Mouse (Mus musculus) midbrain, embryonic 14.5 days (tissue): ENCODE measurements around the gene Zfp84. TPM values are rescaled to one million over a fixed set of nuclear protein-coding genes. Genes with fewer than 3 reads are reported as not detected.

Experiments
- ATAC-seq: fragments of 200-750 bp; cut with Nextera tagmentation; 2 replicates; pipeline ENCODE4 v1.8.0; 2017; ENCODE audit warnings: moderate number of reproducible peaks, moderate library complexity; ENCODE audit not compliant: low FRiP score, low TSS enrichment
- DNase-seq: peaks from one replicate; pipeline ENCODE4 v3.0.0-alpha.2; 2015
- H3K27ac ChIP-seq: fragments of 300-500 bp; sonication (generic); replicated peaks from 2 replicates; pipeline ENCODE4 v1.5.1; 2014; ENCODE audit warnings: mild to moderate bottlenecking, low read depth, low read length, moderate library complexity
- H3K27me3 ChIP-seq: fragments of 300-500 bp; sonication (generic); 2 replicates; pipeline ENCODE4 v1.6.1; 2014; ENCODE audit warnings: low read length, control low read depth, mixed read lengths; ENCODE audit not compliant: control insufficient read depth, insufficient read depth
- H3K36me3 ChIP-seq: fragments of 300-500 bp; sonication (generic); 2 replicates; pipeline ENCODE4 v1.6.1; 2014; ENCODE audit warnings: low read length, control low read depth; ENCODE audit not compliant: control insufficient read depth, insufficient read depth
- H3K4me1 ChIP-seq: fragments of 300-500 bp; sonication (generic); 2 replicates; pipeline ENCODE4 v1.6.1; 2014; ENCODE audit warnings: mild to moderate bottlenecking, antibody characterized with exemption, low read length, control low read depth; ENCODE audit not compliant: control insufficient read depth, insufficient read depth
- H3K4me2 ChIP-seq: fragments of 300-500 bp; sonication (generic); 2 replicates; pipeline ENCODE4 v1.6.1; 2014; ENCODE audit warnings: mild to moderate bottlenecking, low read length, moderate library complexity
- H3K4me3 ChIP-seq: fragments of 300-500 bp; sonication (generic); replicated peaks from 2 replicates; pipeline ENCODE4 v1.5.1; 2014; ENCODE audit warnings: low read depth, low read length
- H3K9ac ChIP-seq: fragments of 300-500 bp; sonication (generic); replicated peaks from 2 replicates; pipeline ENCODE4 v1.6.1; 2014; ENCODE audit warnings: mild to moderate bottlenecking, low read length, moderate library complexity
- H3K9me3 ChIP-seq: fragments of 300-500 bp; sonication (generic); 2 replicates; pipeline ENCODE4 v1.6.1; 2016; ENCODE audit warnings: low read length, control low read depth, mixed read lengths; ENCODE audit not compliant: control insufficient read depth
- WGBS: fragments of 180-500 bp; shearing (Covaris S2); extraction: QIAGEN DNeasy Blood & Tissue Kit; methylation state at CpG from one replicate; pipeline ENCODE4 v1.1.7; 2014; 5-methylcytosine and 5-hydroxymethylcytosine counted together
- polyA plus RNA-seq: library from polyadenylated mRNA; unstranded; fragments of >200 nt; fragmentation: Nextera tagmentation; extraction: Ambion mirVana; gene quantifications from 2 replicates; pipeline ENCODE4 v1.2.1, GENCODE M21; 2014

Zfp84 gene
- polyA plus RNA-seq, 1 experiment from 2014 or later = 21.0 TPM

DNA sequence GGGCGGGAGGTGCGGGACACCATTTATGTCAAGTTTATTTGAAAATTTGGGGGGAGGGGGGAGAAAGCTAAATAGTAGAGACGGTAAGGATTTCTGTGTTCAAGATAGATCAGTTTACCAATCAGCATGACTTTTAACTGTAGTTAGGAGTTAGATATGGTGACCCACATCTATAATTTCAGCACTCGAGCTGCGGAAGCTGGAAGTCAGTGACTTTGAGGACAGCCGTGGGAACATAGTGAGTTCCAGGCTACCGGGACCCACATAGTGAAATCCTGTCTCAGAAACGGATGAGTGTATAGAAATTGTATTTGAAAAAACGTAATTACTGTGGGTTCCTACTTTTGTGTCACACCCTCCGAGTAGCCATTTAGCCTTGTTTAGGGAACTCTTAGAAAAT is 628 bp downstream of the Zfp84 start:
- Histone ChIP-seq H3K4me1 (peaks cover 10% of the 10 kb centered on the region), H3K9ac (peak overlapping the region; percentile 55), H3K27ac (no peak overlapping the region), H3K4me3 (peak overlapping the region; percentile 63), H3K27me3 (no peaks in the 10 kb centered on the region), H3K4me2 (peak overlapping the region; percentile 58), H3K9me3 (no peaks in the 10 kb centered on the region), H3K36me3 (peaks cover 20% of the 10 kb centered on the region)
- DNase-seq (no peak), ATAC-seq (no peak)
- WGBS = 7% methylated on average over 10 of the region's 10 CpGs

DNA sequence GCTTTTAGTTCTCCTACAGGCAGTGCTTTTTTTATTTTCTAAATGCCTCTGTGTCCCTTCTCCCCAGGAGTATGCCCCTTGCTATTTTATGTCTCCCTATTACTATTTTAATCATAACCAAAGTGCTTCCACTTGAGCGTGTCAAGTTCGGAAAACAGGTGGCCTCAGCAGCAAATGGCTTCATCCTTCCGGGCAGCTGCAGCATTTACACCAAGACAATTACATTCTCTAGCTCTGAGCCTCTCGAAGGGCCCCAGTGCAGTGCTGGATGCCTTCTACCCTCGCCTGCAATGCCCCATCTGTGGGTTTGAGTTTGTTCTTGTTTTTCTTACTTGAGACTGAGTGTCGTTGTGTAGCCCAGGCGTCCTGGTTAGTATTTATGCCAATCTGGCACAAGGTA is 5.2 kb downstream of the Zfp84 start:
- DNase-seq (no peak), ATAC-seq (no peak)
- Histone ChIP-seq H3K9ac (no peak overlapping the region), H3K27ac (no peak overlapping the region), H3K4me1 (peaks cover 7% of the 10 kb centered on the region), H3K4me2 (no peak overlapping the region), H3K4me3 (no peak overlapping the region), H3K9me3 (no peaks in the 10 kb centered on the region), H3K27me3 (no peaks in the 10 kb centered on the region), H3K36me3 (peaks cover 64% of the 10 kb centered on the region)
- WGBS = 92% methylated on average over 7 of the region's 7 CpGs

DNA sequence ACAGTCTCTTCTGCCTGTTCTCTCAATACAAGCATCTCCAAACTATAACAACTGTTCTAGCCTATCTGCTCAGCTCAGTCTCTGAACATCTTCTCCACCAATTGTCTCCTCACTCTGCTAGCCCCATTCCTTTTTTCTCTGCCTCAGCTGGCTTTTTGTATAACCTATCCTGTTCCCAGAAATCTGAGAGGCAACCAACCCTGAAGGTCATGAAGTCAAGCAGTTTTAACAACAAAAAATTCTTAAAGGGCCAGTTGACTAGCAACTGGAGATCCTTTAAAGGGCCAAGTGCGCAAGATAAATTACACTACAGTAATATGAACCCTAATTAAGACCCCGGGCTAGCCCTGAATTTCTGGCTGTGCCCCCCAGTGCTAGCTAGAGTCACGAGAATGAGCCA is 6.0 kb downstream of the Zfp84 start:
- H3K4me1 ChIP-seq = peaks cover 3% of the 10 kb centered on the region
- no peak for DNase-seq
- ATAC-seq = no peak
- no peak overlapping the region for H3K4me3 ChIP-seq
- peaks cover 71% of the 10 kb centered on the region for H3K36me3 ChIP-seq
- no peaks in the 10 kb centered on the region for H3K27me3 ChIP-seq
- H3K9me3 ChIP-seq = no peaks in the 10 kb centered on the region
- H3K27ac ChIP-seq = no peak overlapping the region
- WGBS = 92% methylated on average over 3 of the region's 3 CpGs
- H3K9ac ChIP-seq = no peak overlapping the region
- H3K4me2 ChIP-seq = no peak overlapping the region

DNA sequence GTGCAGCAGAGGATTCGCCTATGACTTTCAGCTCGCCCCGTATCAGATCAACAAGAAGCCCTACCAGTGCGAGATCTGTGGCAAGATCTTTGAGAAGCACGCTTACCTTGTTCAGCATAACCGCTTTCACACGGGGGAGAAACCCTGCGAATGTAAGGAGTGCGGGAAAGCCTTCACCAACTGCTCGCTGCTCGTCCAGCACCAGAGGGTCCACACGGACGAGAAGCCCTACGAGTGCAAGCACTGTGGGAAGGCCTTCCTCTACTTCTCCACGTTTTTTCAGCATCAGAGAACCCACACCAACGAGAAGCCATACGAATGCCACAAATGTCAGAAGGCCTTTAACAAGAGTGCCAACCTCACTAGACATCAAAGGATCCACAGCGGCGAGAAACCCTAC is 8.2 kb downstream of the Zfp84 start:
- Histone ChIP-seq H3K27ac (no peak overlapping the region), H3K4me1 (no peaks in the 10 kb centered on the region), H3K9me3 (no peaks in the 10 kb centered on the region), H3K36me3 (peaks cover 79% of the 10 kb centered on the region), H3K4me2 (no peak overlapping the region), H3K9ac (no peak overlapping the region), H3K27me3 (no peaks in the 10 kb centered on the region), H3K4me3 (no peak overlapping the region)
- ATAC-seq = no peak
- 97% methylated on average over 19 of the region's 19 CpGs for WGBS
- DNase-seq = no peak

DNA sequence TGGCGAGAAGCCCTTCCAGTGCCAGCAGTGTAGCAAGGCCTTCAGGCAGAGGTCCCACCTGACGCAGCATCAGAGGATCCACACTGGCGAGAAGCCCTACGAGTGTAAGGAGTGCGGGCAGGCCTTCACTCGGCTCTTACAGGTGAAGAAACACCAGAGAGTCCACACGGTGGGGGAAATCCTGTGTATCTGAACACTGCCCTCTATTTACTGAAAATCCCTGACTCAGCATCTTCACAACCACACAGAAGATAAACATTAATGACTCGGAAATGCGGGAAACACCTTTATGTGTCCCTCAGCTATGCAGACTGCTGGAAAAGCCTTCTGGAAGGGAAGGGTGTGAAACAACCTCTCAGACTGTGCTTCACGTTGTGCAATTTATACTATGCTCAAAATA is 9.0 kb downstream of the Zfp84 start:
- H3K27ac ChIP-seq = no peak overlapping the region
- no peak overlapping the region for H3K4me2 ChIP-seq
- DNase-seq (no peak), ATAC-seq (no peak)
- no peak overlapping the region for H3K4me3 ChIP-seq
- WGBS = 95% methylated on average over 10 of the region's 10 CpGs
- H3K27me3 ChIP-seq = no peaks in the 10 kb centered on the region
- no peaks in the 10 kb centered on the region for H3K9me3 ChIP-seq
- H3K9ac ChIP-seq = no peak overlapping the region
- H3K4me1 ChIP-seq = no peaks in the 10 kb centered on the region
- H3K36me3 ChIP-seq = peaks cover 73% of the 10 kb centered on the region

DNA sequence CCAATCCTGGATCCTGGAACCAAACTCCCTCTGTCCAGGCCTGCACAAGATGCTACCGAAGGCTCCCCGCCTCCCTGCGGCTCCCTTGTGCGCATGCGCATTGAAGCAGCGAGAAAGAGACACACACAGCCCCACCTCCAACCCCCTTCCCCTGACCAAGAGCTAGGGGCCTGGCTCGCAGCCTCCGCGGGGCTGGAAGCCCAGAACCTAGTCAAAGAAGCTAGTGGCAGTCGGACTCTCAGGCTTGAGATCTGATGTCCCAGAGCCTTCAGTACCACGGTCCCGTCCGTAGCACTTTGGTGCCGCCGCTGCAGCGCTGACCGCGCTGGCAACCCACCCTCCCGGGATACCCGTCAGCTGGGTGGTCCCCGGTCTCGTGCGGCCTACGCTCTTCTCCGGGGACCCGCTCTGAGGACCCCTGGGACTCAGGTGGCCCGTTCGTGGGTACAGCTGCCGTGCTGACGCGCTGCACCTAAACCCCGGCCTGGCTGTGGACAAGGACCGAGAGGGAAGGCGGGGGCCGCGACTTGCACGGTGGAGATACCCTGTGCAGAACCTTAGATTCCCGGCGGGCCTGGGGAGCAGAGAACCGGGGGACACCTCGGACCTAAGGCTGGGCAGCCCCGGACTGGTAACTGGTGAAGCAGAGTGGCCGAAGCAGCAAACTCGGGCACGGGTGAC is 15.7 kb downstream of the Zfp84 start, which contains the start of gene Zfp30:
TSS of gene Zfp30 (plus strand) at position 128 of the 681 bp plus-strand sequence.
- H3K9me3 ChIP-seq = no peaks in the 10 kb centered on the region; the same call in 1 of the 2 replicates
- ATAC-seq = peak; percentile 97
- peak within 1 kb of the TSS; percentile 71 for H3K4me2 ChIP-seq
- peak within 1 kb of the TSS; percentile 80 for H3K9ac ChIP-seq
- no peaks in the 10 kb centered on the region for H3K27me3 ChIP-seq
- peak within 1 kb of the TSS; percentile 92 for H3K27ac ChIP-seq
- peaks cover 22% of the 10 kb centered on the region for H3K36me3 ChIP-seq
- H3K4me1 ChIP-seq = peaks cover 20% of the 10 kb centered on the region; the same call in 1 of the 2 replicates
- WGBS = under 1% methylated on average over 45 of the region's 45 CpGs
- peak within 1 kb of the TSS; percentile 78 for H3K4me3 ChIP-seq
- peak; percentile 96 for DNase-seq

DNA sequence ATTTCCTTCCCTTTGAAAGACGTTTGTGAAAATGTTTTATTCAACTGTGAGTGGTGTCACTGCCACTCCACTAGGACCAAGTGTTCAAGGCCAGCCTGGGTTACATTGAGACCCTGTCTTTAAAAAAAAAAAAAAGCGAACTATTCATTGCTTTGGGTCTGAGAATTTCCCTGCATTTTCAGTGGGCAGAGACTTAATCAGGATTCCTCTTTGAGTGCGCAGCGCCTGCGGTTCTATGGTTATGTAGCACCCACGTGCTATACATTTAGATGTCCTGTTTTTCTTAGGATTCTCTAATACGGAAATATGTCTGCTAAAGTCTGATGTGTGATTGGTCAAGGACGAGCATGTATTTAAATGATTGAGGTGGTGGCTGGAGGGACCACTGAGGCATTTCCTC is 16.7 kb downstream of the Zfp84 start:
- Histone ChIP-seq H3K4me1 (peaks cover 20% of the 10 kb centered on the region; the same call in 1 of the 2 replicates), H3K36me3 (peaks cover 25% of the 10 kb centered on the region), H3K4me2 (peak overlapping the region; percentile 71), H3K27ac (no peak overlapping the region), H3K4me3 (peak overlapping the region; percentile 78), H3K9ac (peak overlapping the region; percentile 50), H3K9me3 (no peaks in the 10 kb centered on the region; the same call in 1 of the 2 replicates), H3K27me3 (no peaks in the 10 kb centered on the region)
- 41% methylated on average over 8 of the region's 8 CpGs for WGBS
- no peak for ATAC-seq
- DNase-seq = peak; percentile 43

DNA sequence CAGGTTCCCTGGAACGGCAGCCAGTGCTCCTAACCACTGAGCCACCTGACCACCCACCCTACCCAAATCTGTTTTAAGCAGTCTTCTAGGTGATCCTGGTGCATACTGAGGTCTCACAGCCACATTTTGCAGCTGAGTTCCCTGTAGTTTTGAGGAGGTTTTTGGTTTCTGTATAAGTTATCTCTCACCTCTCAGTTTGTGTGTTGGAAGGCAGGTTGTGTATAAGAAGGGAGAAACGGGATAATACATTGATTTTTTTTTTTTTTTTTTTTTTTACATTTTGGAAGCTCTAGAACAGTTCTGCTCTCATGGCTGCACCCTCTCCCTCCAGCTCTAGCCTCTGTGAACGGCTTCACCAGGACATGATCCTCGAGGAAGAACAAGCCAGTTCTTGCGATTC is 17.5 kb downstream of the Zfp84 start:
- peaks cover 20% of the 10 kb centered on the region; the same call in 1 of the 2 replicates for H3K4me1 ChIP-seq
- H3K9me3 ChIP-seq = no peaks in the 10 kb centered on the region; the same call in 1 of the 2 replicates
- H3K27ac ChIP-seq = no peak overlapping the region
- peak overlapping the region; percentile 50 for H3K9ac ChIP-seq
- H3K4me2 ChIP-seq = peak overlapping the region; percentile 71
- H3K27me3 ChIP-seq = no peaks in the 10 kb centered on the region
- no peak for DNase-seq
- ATAC-seq = no peak
- 78% methylated on average over 5 of the region's 5 CpGs for WGBS
- peaks cover 31% of the 10 kb centered on the region for H3K36me3 ChIP-seq
- peak overlapping the region; percentile 78 for H3K4me3 ChIP-seq

DNA sequence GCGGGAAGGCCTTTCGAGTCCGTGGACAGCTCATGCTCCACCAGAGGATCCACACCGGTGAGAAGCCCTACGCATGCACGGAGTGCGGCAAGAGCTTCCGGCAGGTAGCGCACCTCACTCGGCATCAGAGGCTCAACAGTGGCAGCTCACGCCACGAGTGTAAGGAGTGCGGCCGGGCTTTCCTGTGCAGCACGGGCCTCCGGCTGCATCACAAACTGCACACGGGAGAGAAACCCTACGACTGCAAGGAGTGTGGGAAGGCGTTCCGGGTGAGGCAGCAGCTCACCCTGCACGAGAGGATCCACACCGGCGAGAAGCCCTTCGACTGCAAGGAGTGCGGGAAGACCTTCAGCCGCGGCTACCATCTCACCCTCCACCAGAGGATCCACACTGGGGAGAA is 24.6 kb downstream of the Zfp84 start:
- DNase-seq (no peak), ATAC-seq (no peak)
- H3K4me1 ChIP-seq = no peaks in the 10 kb centered on the region
- H3K9me3 ChIP-seq = no peaks in the 10 kb centered on the region
- H3K27ac ChIP-seq = no peak overlapping the region
- no peak overlapping the region for H3K4me2 ChIP-seq
- WGBS = 39% methylated on average over 27 of the region's 27 CpGs
- no peaks in the 10 kb centered on the region for H3K27me3 ChIP-seq
- no peak overlapping the region for H3K9ac ChIP-seq
- H3K4me3 ChIP-seq = no peak overlapping the region
- H3K36me3 ChIP-seq = peaks cover 63% of the 10 kb centered on the region
